31 mouse cellular contexts compared by ENCODE assay signal in genomic region chr3:84602759-84603158, GRCm38 (mm10). TPM values are rescaled to one million over a fixed set of nuclear protein-coding genes. Genes with fewer than 3 reads are reported as not detected.
DNase-seq lines count a peak whose midpoint lies in the region; ATAC-seq and TF ChIP-seq lines count a peak whose summit lies in the region.
"Had no signal": no experiment of that assay in that cellular context is flagged by ENCODE, and none has a peak within 500 bp of the region (broad histone marks: within the 10 kb centered on the region; RNA-seq: fewer than 3 reads in every experiment).

No protein-coding gene starts in this region.

- no peaks in the 10 kb centered on the region for H3K36me3 ChIP-seq in intestine, embryonic 15.5 days
- no peaks in the 10 kb centered on the region for H3K36me3 ChIP-seq in intestine, embryonic 16.5 days (ENCODE audit: control insufficient read depth, insufficient read depth, low read length)
- no peaks in the 10 kb centered on the region for H3K36me3 ChIP-seq in small intestine, adult 2 months (ENCODE audit: control insufficient read depth, insufficient read depth, low read length)
- H3K36me3 ChIP-seq in hindbrain, embryonic 11.5 days (ENCODE audit: control insufficient read depth, insufficient read depth, low read length): no peaks in the 10 kb centered on the region
- H3K36me3 ChIP-seq: forebrain, embryonic 12.5 days; heart, embryonic 12.5 days; hindbrain, embryonic 10.5 days; liver, embryonic 13.5 days; lung, embryonic 15.5 days; midbrain, embryonic 15.5 days; neural tube, embryonic 13.5 days had no signal

- TF ChIP-seq CTCF in small intestine, adult 2 months (IDR thresholded peaks at IDR 0.05; ENCODE audit: extremely low read depth, insufficient read length, insufficient replicate concordance, low read depth, low read length): no peak

- H3K27me3 ChIP-seq in intestine, embryonic 15.5 days (replicated peaks): no peaks in the 10 kb centered on the region
- H3K27me3 ChIP-seq in intestine, embryonic 16.5 days (replicated peaks; ENCODE audit: control insufficient read depth, insufficient read depth, low read length): no peaks in the 10 kb centered on the region
- H3K27me3 ChIP-seq in small intestine, adult 2 months (ENCODE audit: control insufficient read depth, insufficient read depth, low read length): no peaks in the 10 kb centered on the region
- no peaks in the 10 kb centered on the region for H3K27me3 ChIP-seq in hindbrain, embryonic 11.5 days (ENCODE audit: control insufficient read depth, insufficient read depth, low read length)
- H3K27me3 ChIP-seq: heart, embryonic 12.5 days; lung, embryonic 15.5 days; neural tube, embryonic 13.5 days had no signal

- 80% methylated on average over 2 of the region's 2 CpGs for WGBS in intestine, embryonic 15.5 days
- WGBS in intestine, embryonic 16.5 days: 79% methylated on average over 2 of the region's 2 CpGs
- 74% methylated on average over 2 of the region's 2 CpGs for WGBS in small intestine, adult 2 months
- WGBS in hindbrain, embryonic 11.5 days: 97% methylated on average over 2 of the region's 2 CpGs

- no peak overlapping the region for H3K4me3 ChIP-seq in intestine, embryonic 15.5 days (replicated peaks)
- H3K4me3 ChIP-seq in intestine, embryonic 16.5 days (ENCODE audit: low read length): no peak overlapping the region
- no peak overlapping the region for H3K4me3 ChIP-seq in small intestine, adult 2 months (ENCODE audit: low read depth, low read length)
- H3K4me3 ChIP-seq in hindbrain, embryonic 11.5 days (ENCODE audit: low read depth, low read length): no peak overlapping the region
- H3K4me3 ChIP-seq: forebrain, embryonic 12.5 days; gastrocnemius, adult 2 months; heart, embryonic 12.5 days; hindbrain, embryonic 10.5 days; left cerebral cortex, adult 2 months; liver, embryonic 13.5 days; lung, embryonic 15.5 days; midbrain, embryonic 15.5 days; myocyte; neural tube, embryonic 13.5 days had no signal

- no peak overlapping the region for H3K27ac ChIP-seq in intestine, embryonic 15.5 days
- H3K27ac ChIP-seq in intestine, embryonic 16.5 days (ENCODE audit: low read length): no peak overlapping the region
- H3K27ac ChIP-seq in small intestine, adult 2 months (ENCODE audit: insufficient read depth, low read depth, low read length): peak overlapping the region; percentile 37; the same call in 1 of the 2 replicates
- H3K27ac ChIP-seq in hindbrain, embryonic 11.5 days (ENCODE audit: low read depth, low read length): no peak overlapping the region
- H3K27ac ChIP-seq: forebrain, embryonic 12.5 days; gastrocnemius, adult 2 months; hindbrain, embryonic 10.5 days; hindbrain, postnatal 0 days; kidney, postnatal 0 days; left cerebral cortex, adult 2 months; liver, embryonic 13.5 days; lung, embryonic 15.5 days; midbrain, embryonic 15.5 days; neural tube, embryonic 13.5 days had no signal

- peak; percentile 61 for ATAC-seq in intestine, embryonic 15.5 days
- ATAC-seq in intestine, embryonic 16.5 days: no peak; the same call in 1 of the 2 replicates
- ATAC-seq in hindbrain, embryonic 11.5 days (ENCODE audit: low FRiP score): no peak
- ATAC-seq: hindbrain, postnatal 0 days; midbrain, embryonic 15.5 days had no signal

- DNase-seq in 3T3-L1 (ENCODE audit: low read depth, low spot score) (peak; percentile 39), NIH3T3 (ENCODE audit: low read depth) (peak; percentile 16)
- no peak for DNase-seq in right cerebral cortex, postnatal 4 days
- DNase-seq in hindbrain, embryonic 11.5 days (ENCODE audit: low spot score): no peak
- DNase-seq in urinary bladder, postnatal 10 days (ENCODE audit: low spot score): no peak
- DNase-seq: adrenal gland, postnatal 14 days; B cell, adult 2 months; cerebellum, adult 2 months; cerebellum, postnatal 36 days; embryo, embryonic 11 days; gastrocnemius, adult 2 months; heart, postnatal 10 days; kidney, adult 2 months; left cerebral cortex, postnatal 4 days; liver, embryonic 13.5 days; lung, postnatal 4 days; thymus, postnatal 14 days had no signal

- TF ChIP-seq POLR2A in small intestine, adult 2 months (IDR thresholded peaks at IDR 0.05; ENCODE audit: low read depth, low read length): no peak

- H3K4me2 ChIP-seq in intestine, embryonic 15.5 days (replicated peaks): no peak overlapping the region
- H3K4me2 ChIP-seq in intestine, embryonic 16.5 days (ENCODE audit: low read depth, low read length): no peak overlapping the region
- H3K4me2 ChIP-seq in hindbrain, embryonic 11.5 days (replicated peaks; ENCODE audit: low read depth, low read length): no peak overlapping the region
- H3K4me2 ChIP-seq: forebrain, embryonic 12.5 days; heart, embryonic 12.5 days; lung, embryonic 15.5 days; midbrain, embryonic 15.5 days; neural tube, embryonic 13.5 days had no signal

- no peaks in the 10 kb centered on the region for H3K9me3 ChIP-seq in intestine, embryonic 15.5 days
- no peaks in the 10 kb centered on the region for H3K9me3 ChIP-seq in intestine, embryonic 16.5 days (ENCODE audit: control insufficient read depth, low read length)
- H3K9me3 ChIP-seq in hindbrain, embryonic 11.5 days (ENCODE audit: control insufficient read depth, low read length): no peaks in the 10 kb centered on the region
- H3K9me3 ChIP-seq: heart, embryonic 12.5 days; liver, embryonic 13.5 days; lung, embryonic 15.5 days; midbrain, embryonic 15.5 days had no signal

- no peak overlapping the region for H3K9ac ChIP-seq in intestine, embryonic 15.5 days
- no peak overlapping the region for H3K9ac ChIP-seq in intestine, embryonic 16.5 days (ENCODE audit: low read depth, low read length)
- H3K9ac ChIP-seq in hindbrain, embryonic 11.5 days (ENCODE audit: low read depth, low read length): no peak overlapping the region
- H3K9ac ChIP-seq: forebrain, embryonic 12.5 days; heart, embryonic 12.5 days; liver, embryonic 13.5 days; lung, embryonic 15.5 days; midbrain, embryonic 15.5 days; neural tube, embryonic 13.5 days had no signal

- H3K4me1 ChIP-seq in intestine, embryonic 15.5 days (replicated peaks): no peaks in the 10 kb centered on the region
- H3K4me1 ChIP-seq in intestine, embryonic 16.5 days (ENCODE audit: control insufficient read depth, insufficient read depth, low read length): 0 out of 2 replicates have a peak, but pooled peaks cover 3% of the 10 kb centered on the region
- H3K4me1 ChIP-seq in small intestine, adult 2 months (ENCODE audit: control insufficient read depth, insufficient read depth, insufficient read length, low read length): peaks cover 12% of the 10 kb centered on the region; the same call in 1 of the 2 replicates
- no peaks in the 10 kb centered on the region for H3K4me1 ChIP-seq in hindbrain, embryonic 11.5 days (replicated peaks; ENCODE audit: control insufficient read depth, insufficient read depth, low read length)
- H3K4me1 ChIP-seq: forebrain, embryonic 12.5 days; hindbrain, embryonic 10.5 days; midbrain, embryonic 15.5 days; neural tube, embryonic 13.5 days had no signal

RNA-seq across cellular contexts. Expression of gene Tigd4, which starts 9.4 kb away (rescaled TPM):
- not detected in 2 replicates for polyA plus RNA-seq in intestine, embryonic 15.5 days (2015; fragmentation: Nextera tagmentation; extraction: Ambion mirVana)
- polyA plus RNA-seq in intestine, embryonic 16.5 days (2015; fragmentation: Nextera tagmentation; extraction: Ambion mirVana): not detected in 2 replicates
- 0.04 TPM in 1 of 2 replicates, not detected in the other for polyA plus RNA-seq in small intestine, adult 2 months (2012; rRNA removed)
- 0.04 and 0.05 TPM in 2 replicates for polyA plus RNA-seq in hindbrain, embryonic 11.5 days (2014; fragmentation: Nextera tagmentation; extraction: Ambion mirVana)
- polyA plus RNA-seq: forebrain, embryonic 12.5 days; heart, embryonic 12.5 days; hindbrain, embryonic 10.5 days; hindbrain, postnatal 0 days; kidney, adult 2 months; large intestine, adult 2 months; midbrain, embryonic 15.5 days; neural tube, embryonic 13.5 days had no signal

RNA-seq across cellular contexts. Expression of gene Arfip1, which starts 20.3 kb away (rescaled TPM):
- 47.0 and 53.1 TPM in 2 replicates for polyA plus RNA-seq in intestine, embryonic 15.5 days (2015; fragmentation: Nextera tagmentation; extraction: Ambion mirVana)
- polyA plus RNA-seq in intestine, embryonic 16.5 days (2015; fragmentation: Nextera tagmentation; extraction: Ambion mirVana): 49.0 and 50.8 TPM in 2 replicates
- 4.5 and 5.6 TPM in 2 replicates for polyA plus RNA-seq in small intestine, adult 2 months (2012; rRNA removed)
- polyA plus RNA-seq in hindbrain, embryonic 11.5 days (2014; fragmentation: Nextera tagmentation; extraction: Ambion mirVana): 36.5 and 42.8 TPM in 2 replicates

Comparison
In these comparisons a context has a peak if more than half of its experiments do, and no peak if none do; other contexts are left out.
1. DNase-seq: peak in 3T3-L1 (single experiment) and NIH3T3 (single experiment); none in right cerebral cortex, postnatal 4 days (single experiment), hindbrain, embryonic 11.5 days (single experiment) and urinary bladder, postnatal 10 days (single experiment).